Mouse (Mus musculus) E14TG2a.4 (cell line): ENCODE results near the gene Arhgap22.

Experiments
- H3K27me3 ChIP-seq: 2 replicates; pipeline ENCODE4 v1.6.1; 2014; ENCODE audit warnings: low read length, control low read depth; ENCODE audit not compliant: insufficient read depth
- H3K36me3 ChIP-seq: 2 replicates; pipeline ENCODE4 v1.6.1; 2014; ENCODE audit warnings: low read length, control low read depth; ENCODE audit not compliant: insufficient read depth
- H3K4me1 ChIP-seq: replicated peaks from 2 replicates; pipeline ENCODE4 v1.6.1; 2014; ENCODE audit warnings: low read depth, low read length, control low read depth
- H3K4me3 ChIP-seq: replicated peaks from 2 replicates; pipeline ENCODE4 v1.5.1; 2014; ENCODE audit warnings: mild to moderate bottlenecking, low read length
- H3K9me3 ChIP-seq: 2 replicates; pipeline ENCODE4 v1.6.1; 2014; ENCODE audit warnings: low read length, control low read depth
- CTCF ChIP-seq: conservative IDR thresholded peaks from 2 replicates; pipeline ENCODE4 v1.5.1; 2014; ENCODE audit warnings: low read length
- NANOG ChIP-seq: IDR thresholded peaks from 2 replicates; pipeline ENCODE4 v1.6.1; 2014; ENCODE audit warnings: borderline replicate concordance, low read length, mixed read lengths
- POU5F1 ChIP-seq: IDR thresholded peaks from 2 replicates; pipeline ENCODE4 v1.6.1; 2014; ENCODE audit warnings: low read length, borderline replicate concordance

Gene Arhgap22

DNA sequence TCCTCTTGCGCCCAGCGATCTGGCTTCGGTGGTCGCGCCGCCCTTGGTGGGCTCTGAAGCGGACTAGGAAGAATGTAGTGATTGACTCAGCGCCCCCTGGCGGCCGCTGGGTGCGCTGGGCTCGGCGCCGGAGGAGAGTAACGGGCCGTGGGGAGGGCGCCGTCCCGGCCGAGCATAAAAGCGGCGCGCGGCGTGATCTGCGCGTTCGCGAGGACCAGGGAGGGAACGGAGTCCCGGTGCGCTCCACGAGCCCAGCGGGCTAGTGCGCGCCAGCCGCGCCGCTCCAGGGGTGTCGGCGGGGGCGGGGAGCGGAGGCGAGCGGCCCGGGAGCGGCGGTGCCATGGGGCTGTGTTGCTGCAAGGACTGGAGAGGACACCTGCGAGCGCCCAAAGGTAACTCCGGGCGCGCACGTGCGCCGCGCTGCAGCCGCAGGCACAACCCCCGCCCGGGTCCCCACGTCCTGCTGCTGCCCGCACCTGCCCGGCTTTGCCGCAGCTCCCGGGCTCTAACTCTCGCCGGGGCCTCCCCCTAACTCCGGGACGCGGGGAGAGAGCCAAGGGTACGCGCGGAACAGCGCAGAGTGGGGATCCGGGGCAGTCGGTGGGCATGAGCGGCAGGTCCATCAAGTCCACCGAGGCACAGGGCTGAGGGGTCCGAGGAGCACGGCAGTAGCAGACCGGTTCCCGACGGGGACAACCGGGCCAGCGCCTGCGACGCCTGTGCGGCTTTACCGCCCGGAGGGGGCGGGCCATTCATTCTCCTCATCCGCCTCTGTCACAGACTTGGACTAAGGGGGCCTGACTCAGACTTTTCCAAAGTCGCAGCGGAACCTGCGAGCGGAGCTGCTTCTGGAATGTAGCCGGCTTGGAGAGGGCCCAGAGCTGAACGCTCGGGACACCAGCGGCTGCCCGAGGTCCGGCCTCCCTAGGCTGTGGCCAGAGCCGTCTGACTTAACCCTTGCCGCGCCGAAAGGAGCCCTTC, 106.0 kb downstream of the Arhgap22 start:
- TF ChIP-seq NANOG: no peak
- no peak for TF ChIP-seq POU5F1
- no peak for TF ChIP-seq CTCF
- H3K36me3 ChIP-seq: no peaks in the 10 kb centered on the region
- H3K27me3 ChIP-seq: peaks cover 37% of the 10 kb centered on the region
- H3K4me3 ChIP-seq: peak overlapping the region; percentile 91
- H3K4me1 ChIP-seq: peaks cover 36% of the 10 kb centered on the region
- no peaks in the 10 kb centered on the region for H3K9me3 ChIP-seq

DNA sequence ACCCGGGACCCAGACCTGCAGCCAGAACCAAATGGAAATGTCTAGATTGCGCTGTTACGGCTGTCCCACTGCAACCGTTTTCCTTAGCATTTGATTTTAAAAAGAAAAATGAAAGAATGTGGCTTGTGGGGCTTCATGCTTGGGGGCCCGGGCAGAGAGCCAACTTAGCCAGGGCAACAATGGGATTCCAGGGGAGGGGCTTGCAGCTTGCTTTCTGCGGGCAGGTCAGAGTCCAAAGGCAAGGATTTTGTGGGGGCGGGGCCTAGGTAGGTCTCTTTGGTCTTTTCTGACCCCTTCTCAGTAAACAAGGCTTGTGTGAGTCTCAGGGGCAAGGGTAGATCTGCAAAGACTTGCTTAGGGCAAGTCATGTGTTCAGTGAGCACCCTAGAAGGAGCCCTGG, 107.0 kb downstream of the Arhgap22 start:
- TF ChIP-seq NANOG: no peak
- TF ChIP-seq POU5F1: no peak
- TF ChIP-seq CTCF: no peak
- peaks cover 36% of the 10 kb centered on the region for H3K27me3 ChIP-seq
- peaks cover 39% of the 10 kb centered on the region for H3K4me1 ChIP-seq
- no peaks in the 10 kb centered on the region for H3K9me3 ChIP-seq
- no peaks in the 10 kb centered on the region for H3K36me3 ChIP-seq
- peak overlapping the region; percentile 91 for H3K4me3 ChIP-seq

DNA sequence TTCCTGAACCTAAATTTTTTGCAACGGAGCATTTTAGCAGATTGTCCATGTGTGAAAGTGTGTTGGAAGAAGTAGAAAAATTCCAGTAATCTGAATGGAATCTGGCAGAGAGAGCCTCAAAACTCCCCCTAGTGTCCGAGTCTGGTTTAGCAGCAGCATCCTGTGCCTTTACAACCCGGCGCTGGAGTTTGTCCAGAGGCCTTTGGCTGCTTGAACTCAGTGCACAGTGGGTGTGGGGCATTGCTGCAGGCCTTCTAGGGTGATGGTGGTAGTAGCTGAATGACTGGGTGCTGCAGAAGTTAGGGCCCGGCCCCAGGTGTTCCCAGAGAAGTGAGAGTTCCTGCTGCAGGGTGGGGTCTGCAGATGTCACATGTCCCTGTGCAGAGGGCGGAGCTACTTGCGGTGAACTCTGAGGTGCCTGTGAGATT, 108.8 kb downstream of the Arhgap22 start:
- no peaks in the 10 kb centered on the region for H3K36me3 ChIP-seq
- 0 out of 2 replicates have a peak overlapping the region, but pooled peaks have one; percentile 23 for H3K4me3 ChIP-seq
- TF ChIP-seq NANOG (no peak), CTCF (peak; percentile 89)
- H3K27me3 ChIP-seq: peaks cover 33% of the 10 kb centered on the region
- peaks cover 50% of the 10 kb centered on the region for H3K4me1 ChIP-seq
- H3K9me3 ChIP-seq: no peaks in the 10 kb centered on the region

DNA sequence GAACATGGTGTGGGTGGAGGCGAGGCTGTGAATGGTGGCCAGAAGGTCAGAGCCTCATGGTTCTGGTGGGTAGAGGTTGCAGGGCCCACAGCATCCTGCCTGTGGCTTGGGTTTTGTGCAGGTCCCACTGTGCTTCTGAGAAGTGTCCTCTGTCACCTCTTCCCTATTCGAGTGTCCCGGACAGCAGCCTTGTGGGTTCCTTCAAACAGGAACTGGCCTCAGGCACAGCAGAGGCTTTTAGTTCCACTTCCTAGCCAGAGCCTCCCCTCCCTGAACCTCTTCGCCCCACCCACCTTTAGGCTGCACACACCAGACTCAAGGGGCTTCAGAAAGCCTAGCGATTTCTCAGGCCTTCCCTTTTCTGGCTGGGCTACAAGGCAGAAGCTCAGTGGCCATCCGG, 110.7 kb downstream of the Arhgap22 start:
- no peak for TF ChIP-seq POU5F1
- no peak for TF ChIP-seq NANOG
- TF ChIP-seq CTCF: no peak
- H3K27me3 ChIP-seq: peaks cover 21% of the 10 kb centered on the region
- 0 out of 2 replicates have a peak overlapping the region, but pooled peaks have one; percentile 4 for H3K4me3 ChIP-seq
- no peaks in the 10 kb centered on the region for H3K36me3 ChIP-seq
- no peaks in the 10 kb centered on the region for H3K9me3 ChIP-seq
- H3K4me1 ChIP-seq: peaks cover 69% of the 10 kb centered on the region

DNA sequence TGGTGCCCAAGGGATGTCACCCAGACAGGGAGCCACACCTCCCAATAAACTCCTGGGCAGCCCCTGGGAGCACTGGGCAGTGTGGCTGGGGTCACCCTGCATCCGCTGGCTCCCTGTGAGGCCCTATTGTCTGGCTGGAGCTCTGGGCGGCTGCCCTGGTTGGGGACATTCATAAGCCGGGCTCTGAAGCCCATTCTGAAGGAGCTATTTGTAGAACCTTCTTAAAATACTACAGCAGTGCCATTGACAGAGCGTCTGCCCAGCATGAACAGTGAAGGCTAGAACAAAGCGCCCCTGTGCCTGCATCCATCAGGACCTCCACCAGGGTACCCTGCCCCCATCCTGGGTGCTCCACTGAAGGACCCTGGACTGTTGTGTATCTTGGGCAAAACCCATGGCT, 114.5 kb downstream of the Arhgap22 start:
- TF ChIP-seq CTCF: no peak
- TF ChIP-seq NANOG: no peak
- TF ChIP-seq POU5F1: no peak
- Histone ChIP-seq H3K4me3 (peak overlapping the region; percentile 45; the same call in 1 of the 2 replicates), H3K9me3 (no peaks in the 10 kb centered on the region), H3K36me3 (no peaks in the 10 kb centered on the region), H3K27me3 (peaks cover 8% of the 10 kb centered on the region), H3K4me1 (peaks cover 74% of the 10 kb centered on the region)

DNA sequence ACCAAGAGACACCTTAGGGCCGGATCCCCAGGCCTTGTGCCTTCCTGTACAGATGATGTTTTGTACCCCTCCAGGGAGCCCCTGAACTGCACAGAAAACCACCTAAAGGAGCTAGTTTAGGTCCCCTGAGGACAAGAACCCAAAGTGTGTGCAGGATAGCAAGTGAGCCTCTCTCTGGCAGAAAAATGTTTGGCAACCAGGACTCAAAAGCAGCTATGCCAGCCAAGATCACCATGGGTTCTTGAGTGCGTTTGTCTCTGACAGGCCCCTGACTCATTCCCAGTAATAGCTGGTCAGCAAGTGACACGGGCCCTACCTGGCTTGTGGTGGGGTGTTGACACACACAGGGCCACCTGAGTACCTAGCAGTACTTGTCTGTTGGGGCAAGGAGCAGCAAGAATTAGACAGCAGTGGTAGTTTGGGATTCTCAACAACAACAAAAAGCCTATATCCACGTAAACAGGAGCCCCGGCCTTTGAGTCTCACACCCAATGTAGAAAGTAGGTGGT, 115.5 kb downstream of the Arhgap22 start:
- no peak overlapping the region for H3K4me3 ChIP-seq
- TF ChIP-seq NANOG (no peak), POU5F1 (no peak), CTCF (no peak)
- peaks cover 66% of the 10 kb centered on the region for H3K4me1 ChIP-seq
- H3K36me3 ChIP-seq: no peaks in the 10 kb centered on the region
- peaks cover 4% of the 10 kb centered on the region; the same call in 1 of the 2 replicates for H3K27me3 ChIP-seq
- no peaks in the 10 kb centered on the region for H3K9me3 ChIP-seq

DNA sequence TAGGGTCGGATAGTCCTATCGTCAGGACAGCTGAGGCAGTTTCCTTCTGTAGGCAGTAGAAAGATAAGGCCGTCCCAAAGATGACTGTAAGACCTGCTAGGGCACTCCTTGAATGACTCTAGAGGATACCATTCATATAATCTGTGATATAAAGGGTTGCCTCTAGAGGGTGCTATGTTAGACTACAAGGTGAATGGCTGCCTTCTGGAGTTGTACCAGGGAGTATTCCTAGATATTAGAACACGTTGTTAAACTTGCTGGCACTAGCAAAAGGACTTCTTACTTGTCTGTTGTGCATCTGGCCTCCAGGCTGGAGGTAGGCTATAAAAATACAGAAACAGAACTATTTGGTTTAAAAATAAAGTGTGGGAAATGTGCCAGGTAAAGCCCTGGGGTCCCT, 117.2 kb downstream of the Arhgap22 start:
- TF ChIP-seq CTCF (peak; percentile 29), NANOG (no peak)
- peaks cover 59% of the 10 kb centered on the region for H3K4me1 ChIP-seq
- no peaks in the 10 kb centered on the region for H3K9me3 ChIP-seq
- H3K4me3 ChIP-seq: peak overlapping the region; percentile 7; the same call in 1 of the 2 replicates
- peaks cover 4% of the 10 kb centered on the region; the same call in 1 of the 2 replicates for H3K27me3 ChIP-seq
- no peaks in the 10 kb centered on the region for H3K36me3 ChIP-seq

DNA sequence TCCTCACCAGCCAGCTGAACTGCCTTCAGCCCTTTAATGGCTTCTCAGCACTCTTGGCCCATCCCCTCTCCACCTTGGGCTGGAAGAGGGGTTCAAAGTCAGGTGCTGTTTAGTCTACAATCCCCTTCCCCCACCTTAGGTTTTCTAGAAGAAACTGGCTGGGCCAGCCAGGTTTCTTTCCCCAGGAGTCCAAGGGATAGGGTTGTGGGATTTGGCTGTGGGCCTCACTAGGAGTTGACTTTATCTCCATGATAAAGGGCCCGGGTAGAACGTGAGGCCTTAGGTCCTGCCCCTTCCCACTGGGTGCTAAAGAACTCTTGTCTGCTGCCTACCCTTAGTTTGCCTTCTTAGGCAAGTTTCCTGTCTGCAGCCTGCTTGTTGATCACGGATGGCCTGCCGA, 117.8 kb downstream of the Arhgap22 start:
- Histone ChIP-seq H3K4me3 (peak overlapping the region; percentile 7; the same call in 1 of the 2 replicates), H3K4me1 (peaks cover 58% of the 10 kb centered on the region), H3K9me3 (no peaks in the 10 kb centered on the region), H3K27me3 (peaks cover 4% of the 10 kb centered on the region; the same call in 1 of the 2 replicates), H3K36me3 (no peaks in the 10 kb centered on the region)
- no peak for TF ChIP-seq CTCF
- no peak for TF ChIP-seq NANOG
- no peak for TF ChIP-seq POU5F1
